In the genomic region with DNA sequence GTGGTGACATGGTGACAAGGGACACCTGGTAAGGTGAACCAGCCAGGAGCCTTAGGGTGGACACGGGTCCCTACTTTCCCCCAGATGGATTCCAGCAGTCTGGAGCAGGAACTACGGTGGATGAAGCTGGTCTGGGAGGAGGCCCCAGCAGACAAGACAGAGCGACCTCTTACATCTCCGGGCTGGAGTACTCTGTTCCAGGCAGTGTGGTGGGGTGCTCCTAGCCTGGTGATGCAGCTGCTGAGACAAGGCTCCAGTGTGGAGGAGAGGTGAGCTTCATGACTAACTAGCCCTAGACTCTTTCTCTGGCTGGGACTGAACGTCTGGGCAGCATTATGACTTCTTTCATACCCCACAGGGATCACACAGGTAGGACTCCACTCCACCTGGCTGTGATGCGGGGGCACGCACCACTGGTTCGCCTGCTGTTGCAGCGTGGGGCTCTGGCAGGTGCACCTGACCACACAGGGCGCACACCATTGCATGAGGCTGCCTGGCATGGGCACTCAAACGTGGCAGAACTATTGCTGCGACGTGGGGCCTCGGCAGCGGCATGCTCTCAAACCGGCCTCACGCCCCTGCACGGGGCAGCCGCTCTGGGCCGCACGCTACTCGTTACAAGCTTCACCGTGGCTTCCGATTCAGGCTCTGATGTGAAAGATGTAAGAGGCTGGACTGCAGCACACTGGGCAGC, we compare ENCODE assay signal across 1 mouse cellular context.
TF ChIP-seq lines count a peak whose summit lies in the region.

No protein-coding gene starts in this region.

TF ChIP-seq in ES-E14, 5 proteins besides CTCF, POLR2A, EP300 and RAD21 (continued from another document):
- TF ChIP-seq HCFC1 (IDR thresholded peaks at IDR 0.05; ENCODE audit: borderline replicate concordance, insufficient read depth, low read length) (no peak), ZC3H11A (IDR thresholded peaks at IDR 0.05; ENCODE audit: borderline replicate concordance, low read depth, low read length) (no peak)
